ENCODE assay signal across 9 mouse cellular contexts in the genomic region with DNA sequence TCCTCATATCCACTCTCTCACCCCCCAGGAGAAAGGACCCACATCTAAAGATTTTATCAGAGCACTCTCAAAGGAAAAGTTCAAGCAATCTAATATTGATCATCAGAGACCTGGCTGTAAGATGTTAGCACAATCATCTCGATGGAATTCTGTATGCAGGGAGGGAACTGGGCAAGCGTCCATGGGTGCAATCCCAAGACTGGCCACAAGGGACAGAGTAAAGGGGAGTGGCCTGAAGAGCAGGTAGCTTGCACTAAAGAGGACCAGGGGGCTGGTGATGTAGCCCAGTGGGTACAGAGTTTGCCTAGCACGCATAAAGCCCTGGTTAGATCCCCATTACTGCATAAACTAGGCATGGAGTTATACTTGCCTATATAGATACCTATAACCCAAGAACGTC.
DNase-seq lines count a peak whose midpoint lies in the region; ATAC-seq and TF ChIP-seq lines count a peak whose summit lies in the region.
"Had no signal": no experiment of that assay in that cellular context is flagged by ENCODE, and none has a peak within 500 bp of the region (broad histone marks: within the 10 kb centered on the region; RNA-seq: fewer than 3 reads in every experiment).

No protein-coding gene starts in this region.

- no peaks in the 10 kb centered on the region for H3K79me2 ChIP-seq in C2C12 (ENCODE audit: control insufficient read depth, insufficient read depth)

- peak; percentile 15 for TF ChIP-seq CTCF in C2C12 (IDR thresholded peaks at IDR 0.05; ENCODE audit: control insufficient read depth, insufficient read depth, insufficient read length)

- intact Hi-C loops in heart, postnatal 10 days (cut with DNase I) = no loop called here
- intact Hi-C loops in heart, postnatal 25 days (cut with DNase I) = no loop called here

- H3K4me3 ChIP-seq in C2C12 (ENCODE audit: insufficient read depth, poor library complexity, severe bottlenecking) = no peak overlapping the region
- H3K4me3 ChIP-seq: embryonic facial prominence, embryonic 13.5 days had no signal

- no peaks in the 10 kb centered on the region for H3K27me3 ChIP-seq in C2C12 (ENCODE audit: control insufficient read depth, insufficient read depth, insufficient read length)

- no peaks in the 10 kb centered on the region for H3K36me3 ChIP-seq in C2C12 (ENCODE audit: control insufficient read depth, insufficient read depth)
- H3K36me3 ChIP-seq: embryonic facial prominence, embryonic 13.5 days had no signal

- DNase-seq in heart, postnatal 10 days = peak; percentile 70 to 89
- no peak for DNase-seq in heart, postnatal 25 days (ENCODE audit: low spot score)
- peak; percentile 89 for DNase-seq in adrenal gland, postnatal 14 days
- peak; percentile 35 for DNase-seq in embryo, embryonic 11.5 days (ENCODE audit: low read depth, low spot score)
- DNase-seq in kidney, postnatal 36 days = peak; percentile 23 to 87
- peak; percentile 77 for DNase-seq in thymus, postnatal 14 days

- no peak overlapping the region for H3ac ChIP-seq in C2C12 (ENCODE audit: control insufficient read depth, insufficient read length, low read depth)

- H3K79me3 ChIP-seq in C2C12 (ENCODE audit: low read depth) = no peaks in the 10 kb centered on the region

- peak; percentile 73; the same call in 1 of the 2 replicates for ATAC-seq in monocyte, adult 5-6 weeks (replicated peaks; ENCODE audit: insufficient number of reproducible peaks, low FRiP score, low TSS enrichment, poor library complexity, severe bottlenecking)

TF ChIP-seq in C2C12, 6 proteins besides CTCF, POLR2A, EP300 and RAD21:
- TF ChIP-seq USF1 (IDR thresholded peaks at IDR 0.05; ENCODE audit: low read depth) (no peak), MAX (IDR thresholded peaks at IDR 0.05) (no peak), FOSL1 (IDR thresholded peaks at IDR 0.05; ENCODE audit: insufficient read depth, low read length, poor library complexity, severe bottlenecking) (no peak), CEBPB (IDR thresholded peaks at IDR 0.05; ENCODE audit: low read depth) (no peak), MYOD1 (IDR thresholded peaks at IDR 0.05; ENCODE audit: control insufficient read depth, insufficient read length, low read depth) (no peak), MYOG (IDR thresholded peaks at IDR 0.05; ENCODE audit: control insufficient read depth, extremely low read depth, insufficient read length) (no peak)
